Mouse (Mus musculus) limb, embryonic 13.5 days (tissue): ENCODE data around the gene Pdzd2. TPM values are rescaled to one million over a fixed set of nuclear protein-coding genes. Genes with fewer than 3 reads are reported as not detected.
A peak's percentile ranks its signal among the peaks of the same experiment; 100 is the strongest.

Experiments
- ATAC-seq: fragments of 200-750 bp; cut with Nextera tagmentation; 2 replicates; pipeline ENCODE4 v1.8.0; 2017; ENCODE audit warnings: low read depth, moderate number of reproducible peaks, moderate TSS enrichment; ENCODE audit not compliant: low FRiP score
- H3K27ac ChIP-seq: fragments of 300-500 bp; sonication (generic); 2 replicates; pipeline ENCODE4 v1.5.1; 2015; ENCODE audit warnings: inconsistent platforms, mild to moderate bottlenecking, moderate library complexity
- H3K27me3 ChIP-seq: fragments of 300-500 bp; sonication (generic); 2 replicates; pipeline ENCODE4 v1.6.1; 2015; ENCODE audit warnings: mild to moderate bottlenecking, inconsistent platforms
- H3K36me3 ChIP-seq: fragments of 300-500 bp; sonication (generic); 2 replicates; pipeline ENCODE4 v1.6.1; 2015; ENCODE audit warnings: inconsistent platforms, mild to moderate bottlenecking, moderate library complexity
- H3K4me1 ChIP-seq: fragments of 300-500 bp; sonication (generic); 2 replicates; pipeline ENCODE4 v1.6.1; 2015; ENCODE audit warnings: inconsistent platforms
- H3K4me2 ChIP-seq: fragments of 300-500 bp; sonication (generic); replicated peaks from 2 replicates; pipeline ENCODE4 v1.6.1; 2015; ENCODE audit warnings: inconsistent platforms, mild to moderate bottlenecking, moderate library complexity
- H3K4me3 ChIP-seq: fragments of 300-500 bp; sonication (generic); 2 replicates; pipeline ENCODE4 v1.5.1; 2015; ENCODE audit warnings: moderate library complexity, mild to moderate bottlenecking, inconsistent platforms
- H3K9ac ChIP-seq: fragments of 300-500 bp; sonication (generic); 2 replicates; pipeline ENCODE4 v1.6.1; 2015; ENCODE audit warnings: mild to moderate bottlenecking, inconsistent platforms
- H3K9me3 ChIP-seq: fragments of 300-500 bp; sonication (generic); 2 replicates; pipeline ENCODE4 v1.6.1; 2016; ENCODE audit warnings: inconsistent platforms
- WGBS: fragments of 180-500 bp; shearing (Covaris S2); methylation state at CpG from one replicate; pipeline ENCODE4 v1.1.7; 2015; 5-methylcytosine and 5-hydroxymethylcytosine counted together
- polyA plus RNA-seq: library from polyadenylated mRNA; unstranded; fragments of >200 nt; fragmentation: Nextera tagmentation; extraction: Ambion mirVana; gene quantifications from 2 replicates; pipeline ENCODE4 v1.2.1, GENCODE M21; 2015

Pdzd2 gene
- polyA plus RNA-seq, 1 experiment from 2014 or later, result 28.6 TPM

DNA sequence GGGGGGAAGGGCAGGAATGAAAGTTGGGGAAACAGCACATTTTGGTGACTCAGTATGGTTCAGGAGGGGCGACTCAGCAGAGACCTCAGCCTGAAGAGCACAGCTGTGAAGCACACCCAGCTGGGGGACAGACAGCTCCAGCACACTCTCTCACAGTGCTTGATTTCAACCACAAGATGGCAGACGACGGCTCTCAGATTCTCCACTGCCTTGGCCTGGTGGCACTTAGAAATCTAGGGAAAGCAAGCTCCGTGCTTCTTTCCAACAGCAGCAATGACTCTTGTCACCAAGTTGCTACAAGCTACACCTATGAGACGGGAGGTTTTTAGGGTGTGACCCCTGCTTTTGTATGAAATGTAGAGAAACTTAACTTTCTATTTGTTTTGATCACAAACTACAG lies 153.6 kb downstream of the Pdzd2 start:
- WGBS, result 6% methylated on average over 5 of the region's 5 CpGs
- H3K36me3 ChIP-seq, result no peaks in the 10 kb centered on the region
- no peak overlapping the region for H3K4me3 ChIP-seq
- H3K9ac ChIP-seq, result no peak overlapping the region
- H3K27ac ChIP-seq, result no peak overlapping the region
- H3K9me3 ChIP-seq, result no peaks in the 10 kb centered on the region
- H3K4me2 ChIP-seq, result no peak overlapping the region
- peaks cover 23% of the 10 kb centered on the region for H3K4me1 ChIP-seq
- ATAC-seq, result peak; percentile 88
- 0 out of 2 replicates have a peak, but pooled peaks cover 3% of the 10 kb centered on the region for H3K27me3 ChIP-seq

DNA sequence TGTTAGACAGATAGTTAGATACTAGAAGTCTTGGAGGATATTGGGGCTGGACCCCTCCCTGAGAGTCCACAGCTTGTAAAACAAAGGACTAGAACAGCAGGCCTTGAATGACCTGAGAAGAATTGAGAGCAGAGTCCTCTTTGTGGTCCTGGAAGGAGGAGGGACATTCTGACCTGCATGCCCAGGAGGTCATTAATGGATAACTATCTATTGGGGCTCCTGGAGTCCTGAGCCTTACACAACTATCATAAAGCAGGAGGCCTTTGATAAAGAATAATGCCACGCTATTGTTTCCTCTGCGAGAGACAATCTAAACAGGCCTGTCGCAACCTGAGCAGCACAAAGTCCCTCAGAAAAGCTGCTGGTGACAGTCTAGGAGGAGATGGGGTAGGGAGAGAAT lies 156.7 kb downstream of the Pdzd2 start:
- no peak for ATAC-seq
- Histone ChIP-seq H3K4me3 (no peak overlapping the region), H3K4me1 (peaks cover 15% of the 10 kb centered on the region), H3K4me2 (no peak overlapping the region), H3K36me3 (no peaks in the 10 kb centered on the region), H3K9me3 (no peaks in the 10 kb centered on the region), H3K27ac (no peak overlapping the region), H3K9ac (no peak overlapping the region), H3K27me3 (0 out of 2 replicates have a peak, but pooled peaks cover 3% of the 10 kb centered on the region)
- 87% methylated on average over 3 of the region's 3 CpGs for WGBS

DNA sequence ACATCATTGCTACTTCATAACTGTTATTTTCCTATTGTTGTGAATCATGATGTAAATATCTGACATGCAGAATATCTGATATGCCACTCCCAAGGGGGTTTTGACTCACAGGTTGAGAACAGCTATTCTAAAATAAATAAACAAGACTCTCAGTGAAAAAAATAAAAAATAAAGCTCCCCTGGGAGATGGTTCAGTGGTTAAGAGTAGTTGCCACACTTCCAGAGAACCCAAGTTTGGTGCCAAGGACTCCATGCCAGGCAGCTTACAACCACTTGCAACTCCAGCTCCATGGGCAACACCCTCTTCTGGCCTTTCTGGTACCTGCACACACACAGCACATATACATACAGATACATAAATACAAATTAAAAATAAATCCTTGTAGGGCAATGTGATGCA lies 157.3 kb downstream of the Pdzd2 start:
- ATAC-seq, result no peak
- H3K27ac ChIP-seq, result no peak overlapping the region
- H3K36me3 ChIP-seq, result no peaks in the 10 kb centered on the region
- H3K9ac ChIP-seq, result no peak overlapping the region
- peaks cover 15% of the 10 kb centered on the region for H3K4me1 ChIP-seq
- 0 out of 2 replicates have a peak, but pooled peaks cover 3% of the 10 kb centered on the region for H3K27me3 ChIP-seq
- H3K4me3 ChIP-seq, result no peak overlapping the region
- H3K4me2 ChIP-seq, result no peak overlapping the region
- H3K9me3 ChIP-seq, result no peaks in the 10 kb centered on the region

DNA sequence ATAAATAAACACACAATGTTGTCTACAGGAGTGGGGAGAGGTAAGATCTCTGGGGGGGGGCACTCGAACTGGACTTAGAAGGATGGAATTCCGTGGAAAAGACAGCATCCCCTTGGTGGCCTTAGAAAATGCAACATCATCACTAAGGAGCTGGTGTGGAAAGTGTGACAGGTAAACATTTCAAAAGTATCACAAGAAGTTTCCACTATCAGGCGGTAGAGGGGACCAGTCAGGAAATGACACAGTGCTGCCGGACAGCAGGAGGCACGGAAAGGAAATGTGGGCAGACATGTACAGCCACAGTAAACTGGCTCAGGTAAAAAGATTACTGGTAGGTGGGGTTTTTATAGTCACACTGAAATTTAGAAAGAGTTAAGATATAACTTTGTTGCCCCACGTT lies 160.5 kb downstream of the Pdzd2 start:
- peaks cover 17% of the 10 kb centered on the region for H3K4me1 ChIP-seq
- no peaks in the 10 kb centered on the region for H3K27me3 ChIP-seq
- H3K9me3 ChIP-seq, result no peaks in the 10 kb centered on the region
- ATAC-seq, result no peak
- H3K36me3 ChIP-seq, result no peaks in the 10 kb centered on the region
- H3K9ac ChIP-seq, result no peak overlapping the region
- WGBS, result 51% methylated on average over 6 of the region's 6 CpGs
- H3K4me2 ChIP-seq, result no peak overlapping the region
- H3K4me3 ChIP-seq, result no peak overlapping the region
- H3K27ac ChIP-seq, result no peak overlapping the region

DNA sequence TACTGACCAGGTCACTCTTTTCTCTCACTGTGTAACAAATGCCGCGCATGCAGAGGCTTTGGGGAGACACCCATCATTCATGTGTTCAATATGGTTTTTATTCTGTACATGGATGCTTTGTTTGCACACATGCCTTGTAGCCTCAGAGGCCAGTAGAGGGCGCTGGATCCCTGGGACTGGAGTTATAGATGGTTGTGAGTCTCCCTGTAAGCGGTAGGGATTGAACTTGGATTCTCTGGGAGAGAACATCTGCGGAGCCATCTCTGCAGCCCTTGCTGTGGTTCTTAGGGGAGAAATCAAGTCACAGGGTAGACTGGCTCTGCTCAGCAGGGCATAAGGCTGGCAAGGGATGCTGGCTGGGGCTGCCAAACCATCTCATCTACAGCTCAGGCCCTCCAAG lies 161.4 kb downstream of the Pdzd2 start:
- Histone ChIP-seq H3K4me1 (peaks cover 17% of the 10 kb centered on the region), H3K4me3 (no peak overlapping the region), H3K9me3 (no peaks in the 10 kb centered on the region), H3K27ac (no peak overlapping the region), H3K9ac (no peak overlapping the region), H3K27me3 (no peaks in the 10 kb centered on the region), H3K4me2 (no peak overlapping the region), H3K36me3 (no peaks in the 10 kb centered on the region)
- 47% methylated on average over 5 of the region's 5 CpGs for WGBS
- ATAC-seq, result no peak

DNA sequence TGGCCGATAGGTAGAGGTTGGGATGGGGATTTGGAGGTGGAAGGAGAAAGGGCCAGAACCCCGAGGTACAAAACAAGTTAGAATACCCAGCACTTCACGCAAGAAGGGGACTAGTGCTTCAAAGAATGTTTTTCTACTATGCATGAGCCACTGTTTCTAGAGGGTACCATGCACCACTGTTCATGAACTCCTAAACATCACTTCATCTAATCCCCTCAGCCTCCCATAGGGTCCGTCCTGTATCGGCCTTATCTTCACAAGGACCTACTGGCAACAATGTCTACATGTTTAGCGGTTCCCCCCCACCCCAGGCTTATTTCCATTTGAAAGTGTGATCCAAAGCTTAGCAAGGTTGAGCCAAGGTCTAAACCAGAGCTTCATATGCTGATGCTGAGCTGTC lies 162.0 kb downstream of the Pdzd2 start:
- WGBS, result 77% methylated on average over 6 of the region's 6 CpGs
- no peaks in the 10 kb centered on the region for H3K27me3 ChIP-seq
- no peaks in the 10 kb centered on the region for H3K36me3 ChIP-seq
- 0 out of 2 replicates have a peak, but pooled peaks have one; percentile 4 for ATAC-seq
- H3K9ac ChIP-seq, result no peak overlapping the region
- H3K4me2 ChIP-seq, result 0 out of 2 replicates have a peak overlapping the region, but pooled peaks have one; percentile 42
- no peak overlapping the region for H3K4me3 ChIP-seq
- H3K4me1 ChIP-seq, result peaks cover 17% of the 10 kb centered on the region
- H3K27ac ChIP-seq, result no peak overlapping the region
- H3K9me3 ChIP-seq, result no peaks in the 10 kb centered on the region

DNA sequence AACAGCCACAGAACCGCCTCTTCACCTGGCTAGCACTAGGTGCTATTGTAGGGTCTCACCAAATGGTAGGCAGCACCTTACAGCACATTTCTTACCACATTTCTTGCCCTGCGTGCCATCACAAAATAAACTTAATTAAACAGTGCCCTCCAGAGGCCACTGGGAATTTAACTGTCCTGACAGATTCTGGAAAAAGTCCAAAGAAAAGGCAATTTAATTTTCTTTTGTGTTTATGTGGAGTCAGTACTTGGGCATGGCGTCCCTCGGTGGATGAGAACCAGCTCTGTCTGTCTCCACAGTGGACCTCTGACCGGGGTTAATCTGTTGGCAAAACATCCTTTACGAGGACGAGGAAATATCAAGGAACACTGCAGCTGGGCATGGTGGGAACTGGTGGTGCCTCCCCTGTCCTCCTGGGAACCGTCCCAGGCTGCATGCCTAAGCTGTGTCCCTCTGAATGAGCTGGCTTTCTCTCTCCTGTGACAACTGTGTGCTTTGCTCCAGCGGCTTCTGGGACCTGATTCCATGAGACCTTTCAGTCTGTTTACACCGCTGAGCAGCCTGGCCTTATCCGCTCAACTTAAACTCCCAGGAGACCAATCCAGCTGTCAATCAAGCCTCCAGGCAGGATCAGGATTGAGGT lies 162.5 kb downstream of the Pdzd2 start:
- peak overlapping the region; percentile 42 for H3K4me2 ChIP-seq

DNA sequence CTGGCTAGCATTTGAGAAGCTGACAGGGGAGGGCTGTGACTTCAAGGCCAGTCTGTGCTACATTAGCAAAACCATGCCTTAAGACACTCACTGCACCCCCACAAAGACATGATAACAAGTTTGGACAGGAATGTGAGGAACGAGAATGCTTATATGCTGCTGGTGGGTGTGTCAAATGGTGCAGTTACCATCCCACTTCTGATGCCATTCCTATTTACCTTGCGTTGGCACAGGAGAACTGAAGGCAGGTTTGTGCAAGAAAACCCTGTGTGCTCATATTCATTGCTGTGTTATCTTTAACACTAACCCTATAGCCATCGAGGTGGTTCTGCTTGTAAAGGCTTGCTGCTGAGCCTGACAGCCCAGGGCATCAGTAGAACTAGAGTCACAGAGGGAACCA lies 166.1 kb downstream of the Pdzd2 start:
- Histone ChIP-seq H3K27me3 (no peaks in the 10 kb centered on the region), H3K36me3 (no peaks in the 10 kb centered on the region), H3K27ac (no peak overlapping the region), H3K9ac (no peak overlapping the region), H3K4me1 (peaks cover 17% of the 10 kb centered on the region), H3K9me3 (no peaks in the 10 kb centered on the region), H3K4me3 (no peak overlapping the region), H3K4me2 (no peak overlapping the region)
- 79% methylated on average over 3 of the region's 3 CpGs for WGBS
- ATAC-seq, result no peak

More for the DNA sequence above, 162.5 kb downstream of the Pdzd2 start:
- Histone ChIP-seq H3K4me3 (no peak overlapping the region), H3K9ac (no peak overlapping the region), H3K27ac (no peak overlapping the region), H3K9me3 (no peaks in the 10 kb centered on the region), H3K4me1 (peaks cover 17% of the 10 kb centered on the region), H3K36me3 (no peaks in the 10 kb centered on the region), H3K27me3 (no peaks in the 10 kb centered on the region)
- 25% methylated on average over 11 of the region's 11 CpGs for WGBS
- peak; percentile 30 for ATAC-seq

DNA sequence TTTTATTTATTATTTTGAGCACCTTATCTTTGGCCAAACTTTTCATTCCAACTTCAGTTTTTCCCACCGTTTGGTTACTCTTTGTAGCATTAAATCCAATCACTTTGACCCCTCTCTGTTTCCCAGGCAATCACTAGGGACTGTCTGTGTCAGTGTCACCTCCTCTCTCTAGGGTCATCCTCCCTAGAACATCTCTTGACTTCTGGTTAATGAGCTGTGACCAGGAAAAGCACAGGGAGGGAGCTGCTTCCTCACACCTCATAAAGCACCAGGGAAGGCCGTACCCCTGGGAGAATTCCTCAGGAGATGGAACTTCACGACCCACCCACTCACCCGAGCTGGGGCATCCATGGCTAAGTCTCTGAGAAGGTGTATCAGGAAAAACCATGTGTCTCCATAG lies 168.6 kb downstream of the Pdzd2 start:
- WGBS, result 40% methylated on average over 4 of the region's 4 CpGs
- Histone ChIP-seq H3K4me2 (no peak overlapping the region), H3K4me1 (no peaks in the 10 kb centered on the region), H3K9me3 (no peaks in the 10 kb centered on the region), H3K36me3 (no peaks in the 10 kb centered on the region), H3K9ac (no peak overlapping the region), H3K27me3 (no peaks in the 10 kb centered on the region), H3K27ac (no peak overlapping the region), H3K4me3 (no peak overlapping the region)
- ATAC-seq, result no peak

DNA sequence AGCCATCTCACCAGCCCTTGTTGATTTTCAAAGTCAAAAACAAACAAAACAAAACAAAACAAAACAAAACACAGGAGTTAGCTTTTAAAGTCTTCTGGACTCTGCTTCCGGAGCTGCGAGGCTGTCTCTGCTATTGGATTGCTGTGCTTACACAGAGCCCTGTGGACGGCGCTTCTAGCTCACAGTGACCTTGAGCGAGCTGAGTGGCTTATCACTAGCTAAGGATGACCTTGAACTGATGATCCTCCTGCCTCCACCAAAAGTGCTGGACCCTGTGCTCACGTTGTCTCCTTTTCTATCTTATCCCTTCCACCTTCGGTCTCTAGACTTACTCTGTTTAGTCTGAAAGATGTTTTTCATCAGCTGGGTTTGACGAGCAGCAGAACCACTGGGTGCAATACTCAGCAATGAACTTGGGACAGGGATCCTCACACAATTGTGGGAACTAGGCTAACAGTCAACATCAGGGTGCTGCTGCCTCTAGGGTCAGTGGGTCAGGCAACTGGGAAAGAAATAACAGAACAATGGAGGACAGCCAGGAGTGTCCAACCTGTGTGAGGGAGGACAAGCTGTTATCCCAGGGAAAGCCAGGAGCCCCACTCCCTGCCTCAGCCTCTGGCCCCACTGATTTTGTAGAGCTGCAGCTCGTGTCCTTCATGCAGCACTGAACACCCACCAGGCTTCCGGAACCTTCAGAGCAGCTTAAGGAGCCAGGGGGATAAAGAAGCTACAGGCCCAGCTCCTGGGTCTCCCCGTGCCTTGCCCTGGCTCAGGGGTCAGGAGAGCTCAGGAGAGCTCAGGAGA lies 172.9 kb downstream of the Pdzd2 start:
- Histone ChIP-seq H3K4me3 (no peak overlapping the region), H3K9ac (no peak overlapping the region), H3K9me3 (no peaks in the 10 kb centered on the region), H3K36me3 (no peaks in the 10 kb centered on the region), H3K27ac (no peak overlapping the region), H3K4me1 (0 out of 2 replicates have a peak, but pooled peaks cover 5% of the 10 kb centered on the region), H3K4me2 (no peak overlapping the region), H3K27me3 (no peaks in the 10 kb centered on the region)
- WGBS, result 85% methylated on average over 11 of the region's 11 CpGs
- no peak for ATAC-seq

DNA sequence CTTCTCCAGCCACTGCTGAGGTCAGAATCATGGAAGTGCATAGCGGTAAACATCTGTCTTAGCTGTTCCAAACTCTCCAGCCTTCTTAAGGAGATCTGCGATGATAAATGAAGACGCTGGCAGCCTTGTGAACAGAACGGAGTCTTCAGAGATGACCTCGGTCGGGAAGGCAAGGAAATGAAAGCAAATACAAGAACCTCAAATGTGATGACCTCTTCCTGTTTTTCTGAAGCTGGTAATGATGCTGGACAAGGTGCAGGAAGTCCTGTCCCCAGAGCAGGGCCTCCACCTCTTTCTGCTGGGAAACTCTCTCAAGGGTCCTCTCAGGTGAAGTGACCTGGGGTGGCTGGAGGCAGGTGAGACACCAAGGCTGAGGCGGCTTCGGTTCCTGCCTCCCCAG lies 174.4 kb downstream of the Pdzd2 start:
- no peak for ATAC-seq
- H3K27ac ChIP-seq, result no peak overlapping the region
- peaks cover 16% of the 10 kb centered on the region for H3K4me1 ChIP-seq
- no peak overlapping the region for H3K9ac ChIP-seq
- no peaks in the 10 kb centered on the region for H3K36me3 ChIP-seq
- no peak overlapping the region for H3K4me3 ChIP-seq
- H3K27me3 ChIP-seq, result no peaks in the 10 kb centered on the region
- WGBS, result 85% methylated on average over 8 of the region's 8 CpGs
- H3K4me2 ChIP-seq, result no peak overlapping the region
- no peaks in the 10 kb centered on the region for H3K9me3 ChIP-seq

DNA sequence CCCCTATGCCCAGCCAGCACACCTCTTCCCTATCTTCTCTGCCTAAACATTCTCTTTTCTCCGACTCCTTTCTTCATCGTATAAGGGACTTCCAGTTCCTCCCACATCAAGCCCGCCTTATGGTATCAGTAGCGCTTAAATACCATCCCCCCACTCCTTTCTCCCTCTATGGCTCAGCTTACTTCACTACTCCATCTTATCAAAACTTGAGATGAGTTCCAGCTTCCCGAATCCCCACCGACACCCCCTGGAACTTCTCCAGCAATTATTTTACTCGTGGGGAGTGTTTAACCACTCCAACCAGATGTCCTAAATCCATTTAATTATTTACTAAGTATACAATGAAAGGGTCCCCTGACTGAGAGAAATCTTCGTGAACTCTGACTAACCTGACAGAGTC lies 179.2 kb downstream of the Pdzd2 start:
- no peak for ATAC-seq

More for the DNA sequence above, 179.2 kb downstream of the Pdzd2 start:
- peaks cover 16% of the 10 kb centered on the region for H3K4me1 ChIP-seq
- H3K9ac ChIP-seq, result no peak overlapping the region
- H3K9me3 ChIP-seq, result no peaks in the 10 kb centered on the region
- no peak overlapping the region for H3K4me2 ChIP-seq
- no peak overlapping the region for H3K27ac ChIP-seq
- no peaks in the 10 kb centered on the region for H3K27me3 ChIP-seq
- WGBS, result 52% methylated on average over 8 of the region's 8 CpGs
- no peak overlapping the region for H3K4me3 ChIP-seq
- H3K36me3 ChIP-seq, result no peaks in the 10 kb centered on the region
